Mouse (Mus musculus): ENCODE measurements at regions not wholly inside any gene's neighbourhood (a gene's known extent, or its start where the extent isn't known, plus 50 kb on each side); places are given as distances from the start of the nearest gene placed in this dataset.

- no peak for DNase-seq (ENCODE audit: low spot score in 2 of 2)
Measured at GRCm38 (mm10) chr17:14610791-14611522, 83.1 kb downstream of the Thbs2 start.

- DNase-seq (ENCODE audit: low spot score in 2 of 2), result no peak
Measured at GRCm38 (mm10) chr17:14608845-14609244, 85.2 kb downstream of the Thbs2 start.

GRCm38 (mm10) chr17:14606356-14606989 lies 87.6 kb downstream of the Thbs2 start:
- DNase-seq (ENCODE audit: low spot score in 2 of 2), result no peak

- no peak for DNase-seq (ENCODE audit: low spot score in 2 of 2)
Measured at GRCm38 (mm10) chr17:14599681-14600080, 94.4 kb downstream of the Thbs2 start.

- no peak for DNase-seq (ENCODE audit: low spot score in 2 of 2)
Measured at GRCm38 (mm10) chr17:14596470-14596869, 97.6 kb downstream of the Thbs2 start.

GRCm38 (mm10) chr17:14595525-14595924 lies 98.5 kb downstream of the Thbs2 start:
- no peak for DNase-seq (ENCODE audit: low spot score in 2 of 2)

GRCm38 (mm10) chr17:14588086-14588817 lies 105.8 kb downstream of the Thbs2 start:
- DNase-seq (ENCODE audit: low spot score in 2 of 2), result no peak

GRCm38 (mm10) chr17:14579671-14580070 lies 114.4 kb downstream of the Thbs2 start:
- DNase-seq (ENCODE audit: low spot score in 2 of 2), result no peak

GRCm38 (mm10) chr17:14578721-14579120 lies 115.3 kb downstream of the Thbs2 start:
- peak in 1 of 2 experiments; percentile 42 for DNase-seq (ENCODE audit: low spot score in 2 of 2)

GRCm38 (mm10) chr17:14578194-14578593 lies 115.8 kb downstream of the Thbs2 start:
- no peak for DNase-seq (ENCODE audit: low spot score in 2 of 2)

- no peak for DNase-seq (ENCODE audit: low spot score in 2 of 2)
Measured at GRCm38 (mm10) chr17:14576159-14576558, 117.9 kb downstream of the Thbs2 start.

- DNase-seq (ENCODE audit: low spot score in 2 of 2), result no peak
Measured at GRCm38 (mm10) chr17:14571143-14571542, 122.9 kb downstream of the Thbs2 start.

GRCm38 (mm10) chr17:14570266-14570775 lies 123.7 kb downstream of the Thbs2 start:
- DNase-seq (ENCODE audit: low spot score in 2 of 2), result no peak

- no peak for DNase-seq (ENCODE audit: low spot score in 2 of 2)
Measured at GRCm38 (mm10) chr17:14562191-14562590, 131.8 kb downstream of the Thbs2 start.

GRCm38 (mm10) chr17:14557214-14557613 lies 136.8 kb downstream of the Thbs2 start:
- no peak for DNase-seq (ENCODE audit: low spot score in 2 of 2)

GRCm38 (mm10) chr17:14553195-14553594 lies 140.8 kb downstream of the Thbs2 start:
- no peak for DNase-seq (ENCODE audit: low spot score in 2 of 2)

- no peak for DNase-seq (ENCODE audit: low spot score in 2 of 2)
Measured at GRCm38 (mm10) chr17:14552081-14552480, 142.0 kb downstream of the Thbs2 start.

- DNase-seq (ENCODE audit: low spot score in 2 of 2), result peak in 1 of 2 experiments; percentile 56
Measured at GRCm38 (mm10) chr17:14551610-14552009, 142.4 kb downstream of the Thbs2 start.

- peak; percentile 77 to 81 for DNase-seq (ENCODE audit: low spot score in 2 of 2)
Measured at GRCm38 (mm10) chr17:14545822-14546473, 148.1 kb downstream of the Thbs2 start.

GRCm38 (mm10) chr17:14544343-14545002 lies 149.6 kb downstream of the Thbs2 start:
- no peak for DNase-seq (ENCODE audit: low spot score in 2 of 2)

GRCm38 (mm10) chr17:14541035-14541434 lies 153.0 kb downstream of the Thbs2 start:
- peak in 1 of 2 experiments; percentile 55 for DNase-seq (ENCODE audit: low spot score in 2 of 2)

Data from urinary bladder, postnatal 4 days (tissue).